Mouse (Mus musculus): ENCODE results near the gene Fndc3a.

DNA sequence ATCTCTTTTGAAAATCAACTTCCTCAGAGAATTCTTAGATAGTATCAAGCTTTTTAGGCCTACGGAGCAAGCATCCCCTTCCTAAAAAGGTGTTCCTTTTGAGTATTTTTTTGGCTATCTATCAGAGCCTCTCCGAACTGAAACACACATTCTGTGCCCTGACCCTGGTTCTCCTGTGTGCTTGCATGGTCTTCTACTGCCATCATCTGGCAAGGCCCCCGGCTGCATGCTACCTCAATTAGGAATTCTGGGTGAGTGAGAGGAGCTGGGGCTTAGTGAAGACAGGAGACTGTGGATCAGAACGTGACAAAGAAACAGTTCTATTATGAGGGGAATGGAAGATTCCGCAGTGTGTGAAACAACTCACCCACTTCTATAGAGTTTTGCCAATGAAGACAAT lies 193.4 kb downstream of the Fndc3a start:
- TF ChIP-seq CTCF (conservative IDR thresholded peaks at IDR 0.05; ENCODE audit: insufficient read depth, insufficient read length, low read depth, low read length) (peak; percentile 77), POLR2A (IDR thresholded peaks at IDR 0.05; ENCODE audit: low read depth, low read length) (no peak)
